Mouse (Mus musculus) E14TG2a.4 (cell line): ENCODE results near the gene Crmp1.

ENCODE experiments used
- CTCF ChIP-seq: conservative IDR thresholded peaks from 2 replicates; pipeline ENCODE4 v1.5.1; 2014; ENCODE audit warnings: low read length
- POU5F1 ChIP-seq: IDR thresholded peaks from 2 replicates; pipeline ENCODE4 v1.6.1; 2014; ENCODE audit warnings: low read length, borderline replicate concordance

GRCm38 (mm10) chr5:37245651-37246050 is 3.9 kb downstream of the Crmp1 start:
- TF ChIP-seq POU5F1 (no peak), CTCF (no peak)
